Mouse (Mus musculus) cerebellum, postnatal 36 days (tissue): ENCODE data around the gene Gm21887.
A peak's percentile ranks its signal among the peaks of the same experiment; 100 is the strongest.
"Not testable (repeated sequence)": the region's sequence is repeated elsewhere in the genome, so short reads cannot be mapped to it uniquely, and the experiment has no call there.

ENCODE experiments used
- DNase-seq, 2 experiments: peaks; one replicate each; pipeline ENCODE4 v3.0.0; 2021 to 2022; ENCODE audit warnings: mixed read lengths in 2 of 2

Gm21887 gene

DNA sequence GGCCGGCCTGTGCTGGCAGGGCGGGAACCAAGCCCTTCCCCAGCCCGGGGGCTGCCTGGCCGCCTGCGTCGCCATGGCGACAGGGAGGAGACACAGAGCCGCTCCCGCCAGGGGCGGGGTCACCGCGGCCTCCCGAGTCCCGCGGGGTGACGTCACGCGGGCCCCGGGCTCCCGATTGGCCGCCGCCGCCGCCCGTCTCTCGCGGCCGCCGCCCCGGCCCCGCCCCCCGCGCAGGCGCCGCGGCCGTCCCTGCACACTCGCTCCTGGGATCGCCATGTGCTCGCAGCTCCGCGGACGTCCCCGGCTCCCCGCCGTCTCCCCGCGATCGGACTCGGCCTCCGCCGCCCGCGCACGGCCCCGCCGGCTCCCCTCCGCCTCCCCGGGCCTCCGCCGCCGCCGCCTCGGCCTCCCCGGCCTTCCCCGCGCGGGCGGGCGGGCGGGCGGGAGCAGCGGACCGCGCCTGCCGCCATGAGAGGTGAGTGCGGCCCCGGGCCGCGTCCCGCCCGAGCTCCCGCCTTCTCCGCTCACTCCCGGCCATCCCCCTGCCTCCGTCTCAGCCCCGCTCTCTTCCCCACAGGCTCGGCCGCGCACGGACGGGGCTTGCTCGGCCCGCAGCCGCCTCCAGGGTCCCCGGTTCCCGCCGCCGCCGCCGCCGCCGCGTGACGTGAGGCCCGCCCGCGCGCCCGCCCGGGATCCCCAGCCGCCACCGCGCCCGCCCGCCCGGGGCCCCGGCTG, at the start of gene Gm21887:
Gm21887 (plus strand) TSS at position 644 of the 735 bp plus-strand sequence.
- DNase-seq: peak; percentile 96 to 99

DNA sequence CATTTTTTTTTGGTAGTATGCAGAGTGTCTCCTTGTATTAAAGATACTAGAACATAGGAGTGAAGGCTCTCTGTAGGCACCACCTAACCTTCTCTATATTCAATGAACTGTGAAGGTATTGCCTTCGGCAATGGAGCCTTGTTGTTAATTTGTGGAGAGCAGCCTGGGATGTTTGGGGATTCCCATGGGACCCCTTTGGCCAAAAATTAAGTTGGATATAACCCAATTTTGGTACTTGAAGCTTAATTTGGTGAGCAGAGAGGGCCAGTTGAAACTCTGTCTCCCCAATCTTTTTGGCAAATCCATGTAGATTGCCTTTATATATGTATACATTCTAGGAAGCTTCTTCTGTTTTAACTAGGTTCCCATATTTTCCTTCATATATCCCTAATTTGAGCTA, 40.1 kb upstream of the Gm21887 start:
- peak in 1 of 2 experiments; percentile 2 for DNase-seq

DNA sequence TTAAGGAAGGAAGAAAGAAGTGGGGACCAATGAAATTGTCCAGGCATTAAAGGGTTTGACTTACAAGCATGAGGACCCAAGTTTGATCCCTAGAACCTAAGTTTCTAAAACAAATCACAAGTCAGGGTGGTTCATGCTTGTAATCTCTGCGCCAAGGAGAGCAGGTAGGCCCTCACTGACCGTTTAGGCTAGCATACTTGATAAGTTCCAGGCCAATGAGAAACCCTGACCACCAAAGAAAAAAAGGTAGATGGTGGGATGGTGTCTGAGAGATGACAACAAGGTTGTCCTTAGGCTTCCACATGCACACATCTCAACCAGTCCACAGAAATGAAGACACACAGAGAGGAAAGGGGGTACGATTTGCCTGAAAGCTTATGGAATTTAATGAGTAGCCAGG, 39.7 kb upstream of the Gm21887 start:
- peak in 1 of 2 experiments; percentile 1 for DNase-seq

DNA sequence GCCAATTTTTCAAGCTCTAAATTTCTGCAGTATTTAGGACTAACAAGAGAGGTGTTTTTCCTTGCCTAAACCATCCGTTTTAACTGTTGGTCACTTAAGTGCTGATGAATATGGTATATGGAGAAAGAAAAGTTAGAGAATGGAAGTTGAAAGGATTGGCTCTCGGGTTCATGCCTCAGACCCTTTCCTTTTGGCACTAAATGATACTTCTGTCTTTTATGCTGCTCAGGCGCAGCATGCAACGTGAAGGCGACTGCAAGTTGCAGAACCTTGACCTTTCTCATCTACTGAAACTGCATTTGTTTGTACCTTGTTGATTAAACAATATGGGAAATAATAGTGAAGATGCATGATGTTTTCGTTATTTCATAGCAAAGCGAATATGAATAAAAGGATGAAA, 38.9 kb upstream of the Gm21887 start:
- not testable (repeated sequence) for DNase-seq

DNA sequence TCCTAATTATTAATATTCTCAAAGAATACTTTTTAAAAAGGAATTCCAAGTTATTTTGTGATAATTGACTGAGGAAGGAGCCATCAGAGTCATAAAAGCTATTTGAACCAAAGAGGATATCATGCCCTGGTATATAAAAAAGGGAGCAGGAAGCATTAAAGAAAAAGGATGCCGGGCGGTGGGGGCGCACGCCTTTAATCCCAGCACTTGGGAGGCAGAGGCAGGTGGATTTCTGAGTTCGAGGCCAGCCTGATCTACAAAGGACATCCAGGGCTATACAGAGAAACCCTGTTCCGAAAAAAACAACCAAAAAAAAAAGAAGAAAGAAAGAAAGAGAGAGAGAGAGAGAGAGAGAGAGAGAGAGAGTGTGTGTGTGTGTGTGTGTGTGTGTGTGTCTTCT, 37.9 kb upstream of the Gm21887 start:
- DNase-seq: not testable (repeated sequence)

DNA sequence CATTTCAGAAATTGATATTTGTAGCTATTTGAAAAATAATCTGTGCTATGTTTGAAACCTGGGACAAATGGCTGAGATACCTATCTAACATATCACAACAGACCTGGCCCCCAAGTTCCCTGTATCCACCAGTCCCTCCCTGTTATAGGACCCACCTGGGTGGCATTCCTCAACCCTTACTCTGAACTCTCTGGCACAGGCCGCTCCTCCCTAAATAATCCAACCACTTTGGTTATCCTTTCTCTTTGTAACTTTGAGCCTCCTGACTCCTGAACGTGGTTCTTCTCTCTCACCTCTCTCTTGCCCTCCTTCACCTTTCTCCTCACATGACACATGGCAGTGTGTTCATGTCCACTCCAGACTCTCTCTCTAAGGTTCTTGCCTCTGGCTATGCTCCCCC, 37.3 kb upstream of the Gm21887 start:
- DNase-seq: not testable (repeated sequence)

DNA sequence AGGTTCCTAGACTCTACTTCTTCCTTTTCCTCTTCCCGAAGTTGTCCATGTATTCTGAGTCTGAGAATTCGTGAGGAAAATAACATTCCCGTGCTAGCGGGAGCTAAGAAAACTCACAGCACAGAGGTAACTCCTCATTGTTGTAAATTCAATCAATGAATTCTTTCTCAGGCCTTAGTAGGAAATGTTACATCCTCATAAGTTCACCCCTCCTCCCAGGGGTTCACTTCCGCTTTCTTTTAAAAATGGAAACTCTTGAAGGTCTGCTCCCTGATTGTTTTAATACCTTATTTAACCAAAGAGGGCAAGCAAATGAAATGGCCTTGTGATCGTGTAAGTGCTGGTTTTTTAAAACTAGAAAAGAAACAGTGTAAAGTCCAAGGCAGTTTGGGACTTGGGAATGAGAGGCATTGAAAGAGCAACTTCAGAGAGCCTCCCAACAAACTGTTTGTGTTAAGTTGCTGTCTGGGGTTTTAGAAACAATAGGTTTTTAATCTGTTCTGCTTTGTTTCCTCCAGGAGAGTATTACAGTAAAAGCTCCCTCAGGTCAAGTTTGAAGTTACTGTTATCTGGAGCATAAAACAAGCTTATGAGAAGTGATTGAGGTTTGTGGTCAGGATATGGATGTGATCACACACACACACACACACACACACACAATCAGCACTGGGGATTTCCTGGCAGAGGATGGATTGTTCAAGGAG, 36.5 kb upstream of the Gm21887 start:
- not testable (repeated sequence) for DNase-seq

DNA sequence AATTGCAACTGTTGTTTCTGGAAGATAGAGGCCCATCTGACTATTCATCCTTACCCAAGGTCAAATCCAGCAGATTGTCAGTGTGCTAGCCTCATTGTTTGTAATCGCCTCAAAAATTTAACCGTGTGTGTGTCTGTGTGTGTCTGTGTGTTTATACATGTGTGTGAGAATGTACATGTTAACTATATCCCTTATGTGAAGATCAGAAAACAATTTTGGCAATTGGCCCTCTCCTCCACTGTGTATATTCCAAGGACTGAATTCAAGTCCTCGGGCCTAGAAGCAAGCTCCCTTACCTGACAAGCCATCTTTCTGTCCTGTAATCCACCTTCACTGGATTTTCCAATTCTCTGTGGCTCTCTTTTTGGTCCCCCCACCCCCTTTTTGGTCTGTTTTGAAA, 35.7 kb upstream of the Gm21887 start:
- peak in 1 of 2 experiments; percentile 1 for DNase-seq

DNA sequence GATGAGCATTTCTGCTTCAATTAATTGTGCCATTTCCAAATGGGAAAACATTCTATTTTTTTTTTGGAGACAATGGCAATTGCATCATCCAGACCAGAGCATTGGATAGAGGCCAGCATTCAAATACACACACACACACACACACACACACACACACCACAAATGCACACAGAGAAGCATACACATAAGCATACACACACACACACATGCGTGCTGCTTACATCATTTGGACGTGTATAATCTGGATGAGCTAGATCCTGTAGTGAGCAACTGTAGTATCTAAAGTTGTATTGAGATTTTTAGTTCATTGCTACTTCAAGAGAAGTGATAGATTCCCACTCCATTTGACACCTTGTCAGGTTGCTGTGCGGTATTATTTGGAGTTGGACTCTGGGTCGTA, 35.0 kb upstream of the Gm21887 start:
- DNase-seq: not testable (repeated sequence)

DNA sequence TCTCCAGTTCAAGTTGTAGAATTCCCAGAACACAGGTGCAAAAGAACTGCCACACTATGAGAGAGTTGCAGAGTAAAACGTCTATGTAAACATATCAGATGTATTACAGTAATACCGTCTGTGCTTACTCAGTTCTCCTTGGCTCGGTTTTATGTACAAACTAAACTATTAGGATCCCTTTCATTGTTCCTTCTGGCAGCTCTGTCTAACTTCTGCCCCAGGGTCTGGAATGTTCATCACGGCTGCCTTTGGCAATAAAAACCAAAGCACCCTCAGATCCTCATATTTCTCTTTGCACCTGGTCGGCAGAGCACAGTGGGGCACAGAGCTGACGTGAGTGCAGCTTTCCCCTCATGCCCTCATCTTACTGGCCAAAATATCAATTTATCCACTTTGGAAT, 34.5 kb upstream of the Gm21887 start:
- DNase-seq: not testable (repeated sequence)

DNA sequence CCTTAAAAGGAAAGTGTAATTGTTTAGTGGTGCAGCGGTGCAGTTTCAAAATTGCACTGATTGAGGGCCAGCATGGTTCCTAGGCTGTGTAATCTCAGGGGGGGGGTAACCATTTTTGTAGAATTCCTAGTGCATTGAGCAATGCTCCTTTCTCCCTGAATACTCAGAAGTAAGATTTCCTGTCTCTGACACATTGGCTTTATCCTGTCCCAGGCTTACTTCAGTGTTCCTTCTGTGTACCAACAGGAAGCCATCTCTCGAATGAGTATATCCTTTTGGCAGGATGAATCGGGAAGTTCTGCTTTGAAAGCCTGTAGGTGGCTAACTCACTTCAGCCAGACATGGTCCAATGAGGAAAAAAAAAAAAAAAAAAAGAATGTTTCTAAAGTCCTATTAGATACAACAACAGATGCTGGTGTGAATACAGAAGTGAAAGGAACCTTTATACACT, 33.8 kb upstream of the Gm21887 start:
- not testable (repeated sequence) for DNase-seq

DNA sequence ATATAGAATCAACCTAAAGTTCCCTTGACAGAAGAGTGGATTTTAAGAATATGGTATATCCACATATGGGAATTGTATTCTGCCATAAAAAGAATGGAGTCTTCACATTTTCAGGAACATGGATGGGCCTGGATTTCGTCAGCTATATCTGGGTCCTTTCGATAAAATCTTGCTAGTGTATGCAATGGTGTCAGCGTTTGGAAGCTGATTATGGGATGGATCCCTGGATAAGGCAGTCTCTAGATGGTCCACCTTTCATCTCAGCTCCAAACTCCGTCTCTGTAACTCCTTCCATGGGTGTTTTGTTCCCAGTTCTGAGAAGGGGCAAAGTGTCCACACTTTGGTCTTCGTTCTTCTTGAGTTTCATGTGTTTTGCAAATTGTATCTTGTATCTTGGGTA, 33.1 kb upstream of the Gm21887 start:
- not testable (repeated sequence) for DNase-seq

DNA sequence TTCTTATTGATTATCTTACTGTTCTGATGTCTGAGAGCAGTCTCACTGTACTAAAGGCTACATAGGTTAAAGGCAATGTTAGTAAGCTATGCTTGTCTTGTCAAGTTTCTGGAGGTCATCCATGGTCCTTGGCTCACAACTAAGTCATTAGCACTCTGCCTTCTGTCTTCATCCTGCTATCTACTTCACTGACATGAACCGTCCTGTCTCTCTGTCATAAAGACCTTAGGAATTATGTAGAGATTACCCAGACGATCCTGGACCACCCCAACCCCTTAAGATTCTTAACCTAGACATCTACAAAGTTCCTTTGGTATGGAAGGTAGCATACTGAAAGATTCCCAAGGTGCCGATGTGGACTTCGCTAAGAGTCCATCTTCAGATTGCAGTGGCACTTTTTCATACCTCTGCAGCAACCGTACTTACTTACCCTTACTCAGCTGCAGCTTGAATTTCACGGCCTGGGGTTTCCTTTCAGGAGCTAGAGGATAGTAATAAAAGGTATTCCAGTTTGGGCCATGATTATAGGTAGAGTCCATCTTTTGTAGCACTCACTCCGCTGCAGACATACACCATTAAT, 31.5 kb upstream of the Gm21887 start:
- DNase-seq: peak in 1 of 2 experiments; percentile 2

DNA sequence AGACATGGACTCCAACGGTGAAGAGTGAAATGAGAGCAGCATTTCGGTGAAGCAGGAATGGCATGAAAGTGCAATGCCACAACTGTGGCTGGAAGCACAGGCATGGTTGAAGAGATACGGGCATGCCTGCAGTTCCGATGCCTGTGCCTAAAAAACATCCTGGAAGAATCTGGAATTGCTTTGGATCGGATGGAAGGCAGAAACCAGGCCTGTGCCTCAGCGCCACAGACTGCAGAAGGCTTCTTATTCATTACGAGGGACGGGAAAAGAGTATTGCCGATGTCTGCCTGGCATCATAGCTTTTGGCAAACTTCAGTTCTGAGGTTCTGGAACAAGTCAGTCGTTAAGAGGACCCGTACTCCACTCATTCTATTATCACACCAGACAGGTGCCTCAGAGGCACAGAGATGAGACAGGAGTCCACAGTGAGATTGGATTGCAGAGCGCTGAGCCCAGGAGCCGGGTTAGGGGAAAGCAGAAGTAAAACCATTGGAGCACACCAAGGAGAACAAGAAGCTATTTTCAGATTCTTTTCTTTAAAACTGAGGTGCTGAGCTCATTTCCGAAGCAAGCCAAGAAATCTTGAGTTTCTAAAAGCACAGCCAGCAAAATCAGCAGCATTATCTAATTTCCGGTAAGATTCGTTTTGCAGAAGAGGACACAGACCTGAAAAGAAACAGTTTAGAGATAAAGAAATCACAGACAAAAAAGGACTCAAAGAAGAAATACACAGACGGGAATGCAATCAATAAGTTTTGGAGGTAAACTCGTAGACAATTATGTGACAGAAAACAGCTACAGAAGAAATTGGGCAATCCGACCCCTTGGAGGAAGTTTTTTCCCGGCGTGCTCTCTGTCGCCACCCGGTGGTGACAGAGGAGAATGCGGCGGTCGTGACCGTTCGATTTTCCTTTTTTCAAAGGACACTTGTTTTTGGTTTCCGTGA, 30.8 kb upstream of the Gm21887 start:
- peak; percentile 65 to 68 for DNase-seq

DNA sequence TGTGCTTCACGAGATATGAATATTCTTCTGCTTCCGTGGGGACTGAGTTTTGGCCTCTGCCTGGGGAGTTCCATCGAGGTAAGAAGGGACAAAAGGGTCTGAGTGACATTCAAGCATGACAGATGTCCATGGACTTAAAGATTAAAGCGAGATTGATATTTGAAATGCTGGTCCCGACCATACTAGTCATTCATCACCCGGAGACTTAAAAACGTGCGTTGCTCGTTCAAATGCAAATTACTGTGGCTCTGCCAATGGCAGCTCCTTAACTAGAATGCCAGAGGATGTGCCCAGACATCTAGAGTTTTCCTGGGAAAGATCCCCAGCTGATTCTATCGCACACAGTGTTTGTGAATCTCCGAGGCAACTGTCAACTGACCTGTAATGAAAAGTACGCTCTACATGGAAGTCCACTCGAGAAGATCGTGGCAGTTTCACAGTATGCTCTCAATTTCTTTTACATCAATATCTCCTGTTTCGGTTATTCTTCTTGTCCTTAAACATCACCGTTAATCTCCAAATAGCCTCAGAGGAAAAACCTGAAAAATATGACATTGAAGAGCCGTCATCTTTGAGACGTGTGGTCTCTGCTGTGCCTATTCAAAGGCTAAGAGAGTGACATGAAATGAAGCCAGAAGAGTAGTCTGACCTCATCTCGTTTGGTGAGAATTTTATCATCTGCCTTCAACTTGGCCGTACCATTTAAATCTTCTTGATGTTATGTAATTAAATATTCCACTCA, 29.8 kb upstream of the Gm21887 start:
- DNase-seq: not testable (repeated sequence)

DNA sequence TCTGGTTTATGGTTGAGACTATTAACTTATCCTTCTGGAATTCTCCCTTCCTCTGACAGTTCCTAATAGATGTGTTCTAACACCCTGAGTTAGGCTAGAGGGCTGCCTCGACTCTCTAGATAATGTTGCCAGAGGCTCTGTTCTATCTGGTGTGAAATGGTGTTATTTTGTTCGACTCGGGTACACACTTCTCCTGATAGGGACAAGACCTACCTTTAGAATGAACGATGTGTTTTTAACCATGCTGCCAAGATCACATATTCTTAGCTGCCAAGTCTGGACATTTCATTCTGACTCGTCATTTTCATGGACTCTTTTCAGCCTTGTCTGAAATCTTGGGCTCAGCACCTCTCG, 29.3 kb upstream of the Gm21887 start:
- DNase-seq: not testable (repeated sequence)

DNA sequence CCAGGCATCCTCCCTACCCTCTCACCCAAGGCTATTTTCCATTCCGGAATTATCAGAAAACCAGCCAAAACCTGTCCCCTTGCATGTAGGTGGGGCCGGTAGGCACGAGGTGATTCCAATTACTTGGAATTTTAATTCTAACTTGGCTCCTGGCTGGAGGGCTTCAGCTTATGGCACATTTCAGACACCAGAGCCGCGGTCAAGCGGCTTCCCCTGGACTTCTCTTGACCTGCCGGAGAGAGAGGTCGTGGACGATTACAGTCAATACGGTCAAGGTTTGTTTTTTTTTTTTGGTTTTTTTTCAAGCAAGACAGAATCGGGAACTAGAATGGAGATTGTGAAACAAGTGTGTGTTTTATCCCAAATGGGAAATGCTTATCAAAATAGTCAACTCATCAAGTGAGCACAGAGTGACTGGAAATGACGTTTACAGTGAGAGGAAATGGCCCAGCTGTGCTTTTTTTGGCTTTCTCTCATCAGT, 28.6 kb upstream of the Gm21887 start:
- DNase-seq: no peak

DNA sequence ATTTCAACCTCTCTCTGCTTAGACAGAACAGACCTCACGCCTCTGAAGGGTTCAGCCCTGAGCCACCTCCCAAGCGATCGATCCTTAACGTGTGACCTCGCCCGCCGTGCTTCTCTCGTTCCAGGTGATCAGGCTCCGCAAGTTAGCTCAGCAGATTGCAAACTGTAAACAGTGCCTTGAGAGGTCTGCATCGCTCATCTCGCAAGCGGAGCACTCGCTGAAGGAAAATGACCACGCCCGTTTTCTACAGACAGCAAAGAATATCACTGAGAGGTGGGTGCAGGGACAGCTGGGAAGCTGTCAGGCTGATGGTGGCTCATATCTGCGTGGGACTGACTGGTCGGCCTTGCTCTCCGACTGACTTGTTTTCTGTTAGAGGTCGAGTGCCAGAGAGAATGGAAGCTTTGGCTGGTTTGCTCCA, 27.7 kb upstream of the Gm21887 start:
- peak in 1 of 2 experiments; percentile 5 for DNase-seq

DNA sequence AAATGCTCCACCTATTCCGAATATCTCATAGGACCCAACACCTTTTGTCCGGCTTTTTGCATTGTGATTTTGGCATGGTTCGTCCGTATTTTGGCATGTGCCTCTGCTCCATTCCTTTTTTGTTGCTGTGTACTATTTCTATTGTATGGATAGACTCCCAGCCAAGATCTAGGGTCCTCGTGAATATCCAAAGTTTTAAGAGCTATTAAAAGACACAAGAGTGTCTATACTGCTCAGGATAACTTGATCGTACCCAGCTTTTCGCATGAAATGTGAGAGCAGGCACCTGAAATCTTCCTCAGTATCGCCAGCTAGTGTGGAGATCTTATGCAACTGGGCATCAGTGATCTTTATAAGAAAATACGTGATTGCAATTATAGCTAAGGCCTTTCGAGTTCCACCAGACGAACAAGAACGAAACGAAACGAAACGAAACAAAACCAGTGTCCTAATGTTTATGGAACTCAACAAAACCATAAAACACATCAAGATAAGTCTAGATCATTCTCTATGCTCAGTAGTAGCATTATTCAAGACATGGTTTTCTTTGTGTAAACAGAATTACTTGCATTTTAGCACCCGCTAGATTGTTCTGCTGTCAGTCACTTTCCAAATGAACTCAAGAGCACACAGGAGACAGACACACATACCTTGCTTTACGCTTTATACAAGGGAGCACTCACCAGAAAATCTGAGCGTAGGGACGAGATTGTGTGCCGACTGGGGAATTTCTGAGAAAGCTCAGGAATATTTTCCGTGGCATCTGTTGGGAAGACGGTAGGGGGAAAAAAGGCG, 26.7 kb upstream of the Gm21887 start:
- peak in 1 of 2 experiments; percentile 1 for DNase-seq

DNA sequence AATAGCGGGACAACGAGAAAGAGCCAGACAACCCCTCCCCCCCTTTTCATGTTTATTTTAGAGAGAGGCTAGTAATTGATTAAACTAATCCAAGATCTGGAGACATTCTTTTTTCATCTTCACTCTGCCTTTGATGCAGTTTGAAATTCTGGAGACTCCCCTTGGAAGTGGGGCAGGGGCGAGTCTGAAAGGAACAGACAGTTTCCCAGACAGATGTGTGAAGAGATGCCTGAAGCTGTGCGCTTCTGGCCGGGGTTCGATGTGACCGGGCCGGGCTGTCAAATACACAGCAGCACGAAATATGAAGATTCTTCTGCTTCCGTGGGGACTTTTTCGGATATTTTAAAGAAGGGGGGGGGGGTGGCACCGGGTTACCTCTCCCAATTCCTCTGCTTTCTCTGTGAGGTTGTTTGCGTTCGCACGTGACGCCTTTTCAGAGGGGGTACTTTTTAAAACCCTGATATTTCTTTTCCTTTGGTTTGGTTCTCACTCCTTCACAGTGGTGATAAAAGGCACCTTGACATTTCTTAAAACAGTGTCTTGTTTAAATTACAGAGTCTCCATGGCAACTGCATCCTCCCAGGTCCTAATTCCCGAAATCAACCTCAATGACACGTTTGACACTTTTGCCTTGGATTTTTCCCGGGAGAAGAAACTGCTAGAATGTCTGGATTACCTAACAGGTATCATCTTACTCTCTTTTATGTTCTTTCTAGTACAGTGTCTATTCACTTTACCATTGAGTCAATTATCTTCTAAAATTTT, 25.9 kb upstream of the Gm21887 start:
- DNase-seq: not testable (repeated sequence)
